Mouse (Mus musculus): ENCODE results near the gene Ap3m1.

The Ap3m1 gene

DNA sequence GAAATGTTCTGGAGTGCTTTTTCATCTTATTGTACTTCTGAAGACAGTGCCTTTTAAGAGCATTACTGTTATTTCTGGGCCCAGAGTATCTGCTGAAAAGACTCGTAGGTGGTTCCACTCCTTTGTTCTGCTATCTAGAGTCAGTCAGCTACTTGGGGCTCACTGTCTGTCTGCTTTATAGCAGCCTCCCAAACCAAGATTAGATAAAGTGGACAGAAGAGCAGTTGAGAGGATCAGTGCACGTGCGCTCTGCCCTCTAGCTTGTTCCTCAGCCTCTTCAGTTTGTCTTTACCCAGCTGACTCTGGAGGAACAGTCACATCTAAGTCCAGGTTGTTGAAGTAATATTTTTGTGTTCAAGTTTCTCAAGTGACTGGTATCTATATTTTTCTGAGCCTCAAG lies 21.7 kb upstream of the Ap3m1 start:
- DNase-seq (ENCODE audit: low spot score in 2 of 2), result no peak

DNA sequence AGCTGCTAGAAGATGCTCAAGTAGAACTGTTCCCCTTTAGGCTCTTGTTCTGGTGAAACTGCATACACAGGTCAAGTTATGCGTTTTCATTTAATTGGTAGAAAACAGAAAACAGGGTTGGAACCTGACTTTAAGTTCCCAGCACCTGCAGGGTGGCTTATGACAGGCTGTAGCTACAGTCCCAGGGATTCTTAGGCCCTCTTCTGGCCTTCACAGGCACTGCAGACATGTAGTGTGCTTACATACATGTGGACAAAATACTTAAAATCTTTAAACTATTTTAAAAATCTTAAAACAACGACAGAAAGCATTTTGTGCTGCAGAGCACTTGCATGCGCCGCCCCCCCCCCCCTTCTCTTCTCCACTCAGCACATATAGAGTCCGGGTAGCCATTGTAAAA lies 17.3 kb upstream of the Ap3m1 start:
- DNase-seq (ENCODE audit: low spot score in 2 of 2), result no peak

DNA sequence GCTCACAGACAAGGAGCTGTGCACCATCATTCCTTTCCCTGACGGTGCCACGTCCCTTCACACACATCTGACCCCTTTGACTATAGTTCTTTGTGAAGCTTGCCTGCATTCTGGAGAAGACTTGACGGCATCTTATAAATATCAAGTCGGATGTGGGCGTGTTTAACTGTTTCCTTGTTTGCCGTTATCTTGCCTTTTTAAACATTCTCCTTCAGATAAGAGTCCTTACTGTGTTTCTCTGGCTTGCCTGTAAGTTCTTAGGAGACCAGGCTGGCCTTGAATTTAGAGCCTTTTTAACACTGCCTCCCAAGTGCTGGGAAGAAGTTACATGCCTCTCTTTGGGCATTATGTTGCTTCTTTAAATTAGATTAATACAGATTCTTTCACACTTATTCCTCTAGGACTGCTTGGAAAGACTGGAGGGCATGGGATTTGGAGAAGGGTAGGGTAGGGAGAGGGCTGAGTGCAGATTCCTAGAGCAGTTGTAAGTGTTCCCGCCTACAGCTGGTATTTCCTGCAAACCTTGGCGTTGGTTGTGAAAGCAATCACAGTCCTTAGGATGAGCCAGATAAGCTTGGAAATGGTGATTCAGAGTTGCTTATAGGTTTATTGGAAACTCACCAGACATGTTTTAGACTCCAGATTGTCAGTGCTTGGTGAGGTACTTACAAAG lies 13.3 kb upstream of the Ap3m1 start:
- DNase-seq (ENCODE audit: low spot score in 2 of 2), result no peak

DNA sequence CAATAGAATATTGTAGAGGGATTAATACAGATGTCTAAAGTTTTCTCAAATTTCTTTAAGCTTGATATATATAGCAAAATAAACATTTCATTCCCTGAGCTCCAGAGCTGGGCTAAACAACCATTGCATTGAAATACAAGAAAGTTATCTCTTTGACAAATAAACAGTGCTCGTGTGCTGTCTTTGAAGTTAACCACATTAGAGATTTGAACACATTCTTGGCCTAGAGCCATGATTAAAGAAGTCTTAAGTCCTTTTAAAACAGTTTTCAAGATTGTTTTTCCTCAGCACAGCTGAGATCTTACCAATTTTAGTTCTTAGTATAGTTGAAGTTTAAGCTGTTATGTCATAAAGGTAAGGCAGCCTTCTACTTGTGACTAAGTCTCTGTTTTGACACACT lies 12.0 kb upstream of the Ap3m1 start:
- DNase-seq (ENCODE audit: low spot score in 2 of 2), result no peak

DNA sequence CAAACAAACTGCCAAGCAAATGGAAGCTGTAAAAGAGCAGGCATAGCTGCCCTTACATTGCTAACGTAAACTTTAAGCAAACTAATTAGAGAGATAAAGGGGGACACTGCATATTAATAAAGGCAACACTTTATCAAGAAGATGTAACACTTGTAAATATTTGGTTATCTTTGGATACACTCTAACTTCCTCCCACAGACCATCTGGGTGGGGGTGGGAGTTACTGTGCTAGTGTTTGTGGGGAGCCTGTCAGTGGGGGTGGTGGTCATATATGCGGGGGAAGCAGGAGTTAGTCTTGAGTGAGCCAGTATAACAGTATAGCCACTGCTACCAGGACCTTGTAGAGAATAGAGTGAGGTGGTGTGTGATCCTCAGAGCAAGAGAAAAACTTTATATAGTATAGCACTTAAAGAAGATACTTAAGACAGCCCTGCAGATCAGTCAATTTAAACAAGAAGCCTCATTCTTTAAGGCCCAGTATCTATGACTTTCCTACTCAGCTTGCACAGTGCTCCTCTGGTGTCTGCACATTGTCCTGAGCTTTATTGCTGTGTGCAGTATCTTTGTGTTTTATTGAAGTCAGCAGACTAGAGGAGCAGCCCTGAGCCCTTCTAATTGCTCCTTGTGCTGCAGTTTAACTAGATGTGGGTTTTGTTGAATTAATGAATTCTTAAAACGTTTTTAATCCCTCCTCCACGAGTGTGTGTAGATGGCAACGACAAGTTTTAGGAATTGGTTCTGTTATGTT lies 10.6 kb upstream of the Ap3m1 start:
- DNase-seq (ENCODE audit: low spot score in 2 of 2), result no peak

DNA sequence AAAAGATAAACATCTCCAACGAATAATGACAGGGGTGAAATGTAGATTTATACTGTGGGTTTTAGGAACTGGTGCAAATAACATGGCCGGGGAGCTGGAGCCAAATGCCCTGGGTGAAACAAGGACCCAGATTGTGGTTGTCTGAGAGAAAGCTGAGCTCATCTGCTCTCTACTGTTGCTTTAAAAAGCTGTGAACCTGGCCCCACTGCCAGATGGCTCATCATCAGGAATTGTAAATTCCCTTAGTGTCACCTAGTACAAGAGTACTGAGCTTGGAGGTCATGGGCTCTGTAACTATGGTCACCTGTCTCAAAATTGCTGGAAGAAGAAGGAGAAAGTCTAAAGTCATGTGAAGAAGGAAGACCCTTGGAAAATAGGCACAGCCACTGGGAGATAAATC lies 6.7 kb upstream of the Ap3m1 start:
- no peak for DNase-seq (ENCODE audit: low spot score in 2 of 2)

DNA sequence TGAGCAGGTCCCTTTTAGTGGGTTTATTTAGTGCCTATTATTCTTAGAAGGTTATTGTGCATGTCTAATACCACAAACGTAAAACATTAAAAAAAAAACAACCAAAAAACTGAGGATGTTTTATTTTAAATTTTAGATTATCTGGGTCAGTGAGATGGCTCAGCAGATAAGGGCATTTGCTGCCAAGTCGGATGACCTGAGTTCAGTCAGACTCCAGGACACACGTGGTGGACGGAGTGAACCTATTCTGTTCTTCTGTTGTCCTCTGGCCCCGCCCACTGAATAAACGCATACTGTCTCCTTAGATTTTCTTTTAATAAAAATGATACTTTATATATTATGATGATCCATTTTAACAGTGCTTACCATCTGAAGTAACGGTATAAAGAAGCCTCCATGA lies 1.3 kb upstream of the Ap3m1 start:
- DNase-seq (ENCODE audit: low spot score in 2 of 2), result no peak

DNA sequence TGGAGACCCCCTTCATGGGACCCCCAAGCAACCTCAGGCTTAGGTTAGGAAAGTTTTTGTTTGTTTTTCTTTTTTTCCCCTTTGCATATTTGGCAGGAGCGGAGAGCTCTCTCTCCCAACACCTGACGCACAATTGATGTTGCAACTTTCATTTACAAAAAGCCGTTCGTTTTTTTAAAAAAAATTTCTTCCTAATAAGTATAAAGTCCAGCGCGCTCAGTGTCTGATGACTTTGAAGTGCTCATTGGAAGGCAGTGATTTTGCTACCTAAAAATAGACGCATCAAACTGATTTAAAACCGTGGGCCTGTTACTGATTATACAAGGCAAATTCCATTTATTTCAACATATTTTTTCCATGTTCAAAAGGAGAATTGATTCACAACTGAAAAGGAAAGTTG lies 843 bp upstream of the Ap3m1 start:
- DNase-seq (ENCODE audit: low spot score in 2 of 2), result no peak

DNA sequence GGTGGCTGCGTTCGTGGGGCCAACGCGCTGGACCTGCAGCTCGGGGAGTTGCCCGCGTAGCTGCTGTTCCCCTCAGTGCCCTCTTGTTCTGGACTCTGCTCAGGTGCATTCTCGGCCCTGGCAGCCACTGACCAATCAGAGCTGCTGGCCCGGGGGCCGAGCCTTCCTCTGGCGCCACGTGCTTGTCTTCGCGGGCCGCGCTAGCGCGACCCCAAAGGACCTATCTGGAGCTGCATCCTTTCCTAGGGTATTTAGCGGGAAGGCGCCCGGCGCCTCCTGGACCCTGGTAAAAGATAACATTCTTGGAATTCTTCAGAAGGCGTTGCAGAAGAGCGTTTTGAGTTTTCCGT lies 448 bp upstream of the Ap3m1 start:
- DNase-seq (ENCODE audit: low spot score in 2 of 2), result peak in 1 of 2 experiments; percentile 56

DNA sequence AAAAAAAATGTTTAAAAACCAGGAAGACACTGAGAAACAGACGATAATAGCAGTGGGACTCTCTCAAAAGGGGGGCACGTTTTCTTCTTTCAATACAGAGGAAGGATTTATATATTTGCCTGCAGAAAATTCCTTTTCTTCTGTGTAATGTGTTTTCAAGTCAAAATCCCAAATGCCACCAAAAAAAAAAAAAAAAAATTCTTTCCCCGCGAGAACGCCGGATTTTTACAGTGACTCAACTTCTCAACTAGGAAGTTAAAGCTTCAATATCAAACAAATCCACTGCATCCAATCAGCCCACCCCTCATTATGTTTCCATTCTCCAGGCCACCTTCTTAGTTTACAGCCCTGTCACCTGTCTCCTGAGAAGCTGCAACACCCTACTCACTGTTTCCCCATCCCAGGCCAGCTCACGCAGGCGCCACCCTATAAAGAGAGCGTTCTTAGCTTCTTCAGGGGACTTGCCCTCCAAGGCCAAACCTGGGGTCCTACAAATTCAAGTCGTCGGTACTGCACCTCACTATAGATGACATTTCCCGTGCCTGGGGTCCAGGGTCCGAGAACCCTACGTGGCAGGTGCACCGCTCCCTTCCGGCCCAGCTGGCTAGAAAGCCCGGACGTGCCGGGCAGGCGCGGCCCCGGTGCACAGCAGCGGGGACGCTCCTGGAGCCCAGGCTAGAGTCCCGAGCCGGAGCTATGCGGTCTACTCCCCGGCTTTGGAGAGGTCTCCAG lies 762 bp downstream of the Ap3m1 start:
- no peak for DNase-seq (ENCODE audit: low spot score in 2 of 2)

DNA sequence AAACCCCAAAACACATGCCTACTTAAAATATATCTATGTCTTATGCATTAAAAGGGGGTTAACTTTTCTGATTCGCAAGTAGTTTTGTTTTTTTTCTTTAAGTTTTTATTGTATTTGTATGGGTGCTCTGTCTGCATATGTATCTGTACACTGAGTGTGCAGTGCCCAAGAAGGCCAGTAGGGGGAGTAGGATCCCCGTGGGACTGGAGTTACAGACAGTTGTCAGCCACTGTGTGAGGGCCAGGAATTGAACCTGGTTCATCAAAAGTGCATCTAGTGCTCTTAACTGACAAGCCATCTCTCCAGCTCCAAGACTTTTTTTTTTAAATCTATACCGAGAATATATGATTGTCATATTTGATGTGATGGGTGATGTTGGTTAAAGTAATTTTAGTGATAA lies 1.6 kb downstream of the Ap3m1 start:
- DNase-seq (ENCODE audit: low spot score in 2 of 2), result no peak

DNA sequence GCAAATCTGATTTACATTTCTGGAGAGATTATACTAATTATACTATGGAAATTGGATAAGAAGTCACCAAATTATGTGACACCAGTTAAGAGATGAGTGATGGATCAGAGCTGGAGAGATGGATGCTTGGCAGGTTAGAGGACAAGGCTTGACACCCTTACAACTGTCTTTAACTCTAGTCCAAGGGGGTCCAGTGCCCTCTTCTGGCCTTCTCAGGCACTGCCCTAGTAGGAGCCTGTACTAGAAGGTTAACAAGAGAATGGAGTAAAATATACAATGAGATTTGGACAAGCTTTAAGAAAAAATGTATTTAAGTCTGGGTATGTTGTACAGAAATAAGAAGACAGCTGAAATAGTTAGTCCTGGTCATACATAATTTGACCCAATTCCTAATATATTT lies 3.4 kb downstream of the Ap3m1 start:
- DNase-seq (ENCODE audit: low spot score in 2 of 2), result no peak

DNA sequence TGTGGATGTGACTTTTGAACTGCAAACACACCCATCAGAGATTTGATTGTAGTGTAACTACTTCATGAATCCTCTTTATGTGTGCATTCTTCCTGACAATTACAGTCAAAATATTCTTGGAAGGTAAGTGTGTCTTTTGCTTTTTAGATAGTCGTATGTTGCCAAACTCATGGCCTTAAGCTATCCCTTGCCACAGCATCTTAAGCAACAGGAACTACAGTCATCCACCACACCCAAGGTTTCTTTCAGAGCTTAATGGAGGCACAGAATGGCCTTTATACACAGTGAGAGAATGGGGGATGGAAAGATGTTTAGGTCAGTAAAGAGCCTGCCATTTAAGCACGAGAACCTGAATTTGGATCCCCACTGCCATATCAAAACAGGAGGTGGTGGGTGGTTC lies 4.5 kb downstream of the Ap3m1 start:
- DNase-seq (ENCODE audit: low spot score in 2 of 2), result no peak

DNA sequence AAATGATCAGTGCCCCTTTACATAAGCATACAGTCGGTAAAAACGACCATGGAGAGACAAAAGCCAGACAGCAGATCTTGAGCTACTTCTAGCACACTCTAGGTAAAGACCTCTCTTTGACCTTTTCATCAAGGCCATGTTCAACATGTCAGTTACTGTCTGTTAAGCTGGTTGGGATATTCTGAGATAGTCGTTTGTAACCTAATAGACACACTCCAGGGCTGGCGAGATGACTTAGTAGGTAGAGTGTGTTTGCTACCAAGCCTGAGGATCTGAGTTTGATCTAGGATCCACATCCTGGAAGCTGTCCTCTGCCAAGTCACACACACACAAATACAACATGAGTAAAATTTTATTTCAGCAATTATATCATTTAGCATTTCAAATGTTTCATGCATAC lies 12.7 kb downstream of the Ap3m1 start:
- no peak for DNase-seq (ENCODE audit: low spot score in 2 of 2)

DNA sequence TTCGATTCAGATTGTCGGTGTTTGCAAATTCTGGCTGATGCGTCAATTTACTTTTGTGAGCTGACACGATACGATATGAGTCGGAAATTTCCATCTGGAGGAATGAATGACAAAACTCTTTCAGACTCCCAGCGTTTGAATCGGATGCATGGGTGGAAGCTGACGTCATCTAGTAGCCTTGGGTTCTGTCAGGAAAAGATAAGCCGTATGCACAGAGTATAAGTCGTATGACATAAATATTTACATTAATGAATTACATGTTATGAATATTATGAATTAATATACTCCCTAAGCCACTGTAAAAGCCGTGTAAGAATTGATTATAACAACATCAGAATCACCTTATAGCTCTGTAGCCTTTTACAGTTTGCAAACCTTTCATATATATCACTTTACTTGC lies 13.2 kb downstream of the Ap3m1 start:
- DNase-seq (ENCODE audit: low spot score in 2 of 2), result no peak

DNA sequence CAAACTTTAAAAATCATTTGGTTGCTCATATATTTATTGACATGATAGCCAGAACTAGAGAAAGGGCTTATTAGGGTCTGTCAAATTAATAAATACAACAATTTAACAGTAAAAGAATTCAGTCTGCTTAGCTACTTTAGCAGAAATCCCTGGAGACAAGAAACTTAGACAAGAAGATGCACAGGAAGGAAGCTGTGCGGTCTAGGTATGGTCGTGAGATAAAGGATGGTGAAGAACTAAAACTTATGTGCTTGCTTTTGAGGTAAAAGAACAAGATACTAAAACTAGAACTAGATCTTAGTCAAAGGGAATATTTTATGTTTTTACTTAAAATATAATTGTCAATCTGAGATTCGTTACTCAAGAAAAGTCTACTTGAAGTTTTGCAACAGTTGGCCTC lies 17.5 kb downstream of the Ap3m1 start:
- no peak for DNase-seq (ENCODE audit: low spot score in 2 of 2)

DNA sequence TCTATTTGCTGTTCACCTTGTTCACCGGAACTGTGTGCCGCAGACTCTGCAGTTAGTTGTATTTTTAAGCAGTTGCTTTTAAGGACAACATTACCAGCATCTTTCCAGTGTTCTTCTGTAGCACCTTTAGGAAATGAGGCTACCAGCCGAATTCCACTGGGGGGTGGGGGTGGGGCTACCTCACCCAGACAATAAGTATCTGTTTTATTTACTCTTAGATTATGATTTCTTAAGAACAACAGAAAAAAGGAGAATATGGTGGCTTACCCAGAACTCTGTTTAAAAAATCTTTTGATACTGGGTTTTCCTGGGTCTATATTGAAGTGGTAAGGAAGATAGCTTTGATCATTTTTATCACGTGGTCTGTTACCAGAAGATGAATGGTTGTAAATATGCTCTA lies 18.0 kb downstream of the Ap3m1 start:
- DNase-seq (ENCODE audit: low spot score in 2 of 2), result no peak

DNA sequence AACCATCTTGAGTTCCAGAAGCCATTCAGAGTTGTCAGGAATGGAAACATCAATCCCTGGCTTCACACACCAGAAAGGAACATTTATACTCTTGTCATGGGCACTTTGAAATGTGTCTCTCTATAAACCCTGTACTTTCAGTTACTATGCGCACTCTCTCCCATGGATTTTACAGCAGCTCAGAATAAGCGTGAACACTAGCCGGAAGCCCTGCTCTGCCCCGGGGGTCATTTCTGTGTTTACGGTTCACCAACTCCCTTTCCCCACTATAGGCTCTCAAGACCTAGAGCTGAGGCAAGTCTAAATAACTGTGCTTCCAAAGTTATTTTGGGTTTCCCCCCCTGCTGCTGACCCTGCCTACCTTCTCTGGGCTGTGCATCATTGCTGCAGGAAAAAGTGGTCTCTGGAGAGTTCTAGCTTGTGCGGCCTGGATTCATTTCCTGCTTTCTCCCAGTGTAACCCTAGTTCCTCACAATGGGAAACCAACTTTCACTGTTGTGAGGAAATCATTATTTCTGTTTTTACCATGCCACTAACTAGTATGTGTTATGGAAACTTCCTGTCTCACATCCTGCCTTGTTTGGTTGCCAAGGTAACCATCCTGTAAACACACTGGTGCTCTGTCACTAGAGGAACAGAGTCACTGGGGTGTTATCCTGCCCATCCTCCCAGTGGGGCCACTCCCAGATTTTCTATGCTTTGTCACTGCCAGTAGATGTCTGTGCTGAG lies 20.4 kb downstream of the Ap3m1 start:
- DNase-seq (ENCODE audit: low spot score in 2 of 2), result peak in 1 of 2 experiments; percentile 43

DNA sequence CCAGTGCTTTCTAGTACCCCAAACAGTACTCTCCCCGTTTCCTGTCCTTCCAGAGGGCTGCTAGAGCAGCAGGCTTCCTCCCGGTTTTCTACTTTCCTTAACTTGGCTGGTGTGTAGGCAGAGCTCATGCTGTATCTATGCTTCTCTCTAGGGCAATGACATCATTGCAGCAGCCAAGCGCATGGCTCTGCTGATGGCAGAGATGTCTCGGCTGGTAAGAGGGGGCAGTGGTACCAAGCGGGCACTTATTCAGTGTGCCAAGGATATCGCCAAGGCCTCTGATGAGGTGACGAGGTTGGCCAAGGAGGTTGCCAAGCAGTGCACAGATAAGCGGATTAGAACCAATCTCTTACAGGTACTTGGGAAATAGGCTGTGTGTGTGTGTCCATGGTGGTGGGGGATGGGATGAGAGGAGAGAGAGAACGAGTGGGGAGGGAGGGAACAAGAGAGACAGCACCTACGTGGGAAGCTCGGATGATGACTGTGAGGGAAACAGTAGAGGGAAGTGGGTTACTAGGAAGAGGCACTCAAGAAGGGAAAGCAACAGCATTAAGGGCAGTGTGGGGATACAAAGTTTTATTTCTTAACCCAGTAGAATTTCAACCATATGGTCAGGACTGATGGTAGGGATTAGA lies 23.2 kb downstream of the Ap3m1 start:
- peak; percentile 48 to 49 for DNase-seq (ENCODE audit: low spot score in 2 of 2)

DNA sequence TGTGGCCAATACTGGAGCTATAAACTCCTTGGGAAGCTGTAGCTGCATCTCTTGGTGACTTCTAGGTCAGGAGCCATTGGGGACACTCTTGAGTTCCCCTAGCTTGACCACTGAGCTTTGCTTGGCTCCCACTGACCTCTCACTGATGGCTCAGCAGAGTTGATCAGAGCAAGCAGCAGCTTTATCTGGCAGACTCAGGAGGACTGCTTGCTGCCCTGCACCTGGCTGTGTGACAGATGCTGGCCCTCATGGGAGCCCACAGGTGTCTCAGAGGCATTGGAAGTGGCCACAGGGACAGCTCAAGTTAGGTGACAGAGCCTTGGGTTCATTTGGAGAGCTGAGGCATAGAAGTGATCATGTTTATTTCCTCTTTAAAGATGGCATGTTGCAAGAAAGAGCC lies 24.8 kb downstream of the Ap3m1 start:
- no peak for DNase-seq (ENCODE audit: low spot score in 2 of 2)

DNA sequence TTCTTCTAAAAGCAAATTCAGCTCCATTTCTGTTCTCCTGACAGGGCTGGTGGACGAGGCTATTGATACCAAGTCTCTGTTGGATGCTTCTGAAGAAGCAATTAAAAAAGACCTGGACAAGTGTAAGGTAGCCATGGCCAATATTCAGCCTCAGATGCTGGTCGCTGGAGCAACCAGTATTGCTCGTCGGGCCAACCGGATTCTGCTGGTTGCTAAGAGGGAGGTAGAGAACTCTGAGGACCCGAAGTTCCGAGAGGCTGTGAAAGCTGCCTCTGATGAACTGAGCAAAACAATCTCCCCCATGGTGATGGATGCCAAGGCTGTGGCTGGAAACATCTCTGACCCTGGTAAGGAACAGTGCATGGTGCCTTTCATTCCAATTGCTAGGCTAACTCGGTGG lies 31.9 kb downstream of the Ap3m1 start:
- no peak for DNase-seq (ENCODE audit: low spot score in 2 of 2)

DNA sequence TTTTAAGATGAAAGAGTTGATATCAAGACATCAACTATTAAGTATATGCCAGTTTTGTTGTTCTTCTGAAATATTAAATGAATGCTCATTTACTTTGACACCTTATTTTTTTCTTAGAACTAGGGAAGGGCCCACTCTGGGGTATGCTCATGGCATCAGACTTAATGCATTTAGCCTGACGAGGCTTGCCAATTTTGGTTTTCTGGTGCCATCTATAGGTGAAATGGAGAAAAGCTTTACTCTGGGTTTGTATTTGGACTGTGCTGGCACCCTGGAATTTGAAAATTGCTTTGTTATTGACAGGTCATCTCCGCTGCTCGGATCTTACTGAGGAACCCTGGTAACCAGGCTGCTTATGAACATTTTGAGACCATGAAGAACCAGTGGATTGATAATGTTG lies 33.3 kb downstream of the Ap3m1 start:
- DNase-seq (ENCODE audit: low spot score in 2 of 2), result no peak
